Mouse (Mus musculus) brain, embryonic 14.5 days (tissue): ENCODE results near the gene Pxdc1.

Experiments
- CTCF ChIP-seq: fragments of 200-500 bp; IDR thresholded peaks from 2 replicates; pipeline ENCODE4 v1.5.1; 2012; ENCODE audit warnings: inconsistent platforms, mild to moderate bottlenecking, moderate library complexity, borderline replicate concordance; ENCODE audit not compliant: insufficient read depth, insufficient read length; ENCODE audit errors: extremely low read depth
- POLR2A ChIP-seq: fragments of 200-500 bp; IDR thresholded peaks from 2 replicates; pipeline ENCODE4 v1.6.1; 2012; ENCODE audit warnings: mild to moderate bottlenecking, inconsistent platforms, borderline replicate concordance; ENCODE audit not compliant: poor library complexity, insufficient read depth, insufficient read length, severe bottlenecking; ENCODE audit errors: extremely low read depth

DNA sequence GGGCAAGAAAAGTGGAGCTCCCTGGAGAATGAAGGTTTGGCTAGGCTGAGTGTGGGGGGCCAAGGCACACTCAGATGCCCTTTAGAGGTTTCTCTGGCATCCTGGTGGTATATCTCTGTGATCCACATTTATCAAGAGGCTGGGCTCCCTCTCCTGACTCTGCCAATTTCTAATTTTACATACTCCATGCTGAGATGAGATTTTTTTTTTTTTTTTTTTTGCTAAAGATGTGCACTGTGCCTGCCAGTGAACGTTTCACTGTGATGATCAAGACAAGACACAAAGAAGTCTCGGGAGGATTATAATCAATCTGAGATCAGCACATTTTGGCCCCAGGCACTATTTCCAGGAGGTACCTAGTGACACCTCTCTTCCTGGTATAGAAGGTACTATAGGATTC lies 46.2 kb downstream of the Pxdc1 start:
- no peak for TF ChIP-seq CTCF
- no peak for TF ChIP-seq POLR2A
